ENCODE assay signal across 10 mouse cellular contexts in genomic region chr7:46544195-46544641, GRCm38 (mm10).
DNase-seq lines count a peak whose midpoint lies in the region; ATAC-seq and TF ChIP-seq lines count a peak whose summit lies in the region.
"Had no signal": no experiment of that assay in that cellular context is flagged by ENCODE, and none has a peak within 500 bp of the region (broad histone marks: within the 10 kb centered on the region; RNA-seq: fewer than 3 reads in every experiment).

No protein-coding gene starts in this region.

- no peaks in the 10 kb centered on the region for H3K9me3 ChIP-seq in liver, postnatal 0 days (ENCODE audit: low read length)
- no peaks in the 10 kb centered on the region for H3K9me3 ChIP-seq in liver, embryonic 12.5 days (replicated peaks)
- H3K9me3 ChIP-seq: G1E; liver, embryonic 15.5 days had no signal

- no peak for TF ChIP-seq POLR2A in lung, adult 2 months (IDR thresholded peaks at IDR 0.05; ENCODE audit: borderline replicate concordance, extremely low read depth, low read depth, low read length)

- no peak overlapping the region for H3K9ac ChIP-seq in liver, postnatal 0 days (replicated peaks)
- H3K9ac ChIP-seq in liver, embryonic 12.5 days, result no peak overlapping the region
- H3K9ac ChIP-seq: liver, embryonic 15.5 days had no signal

- H3K4me2 ChIP-seq in liver, postnatal 0 days (ENCODE audit: low read depth, low read length), result no peak overlapping the region
- H3K4me2 ChIP-seq in liver, embryonic 12.5 days, result no peak overlapping the region
- H3K4me2 ChIP-seq: liver, embryonic 15.5 days had no signal

- DNase-seq in liver, postnatal 0 days, result peak; percentile 23
- peak; percentile 61 for DNase-seq in layer of hippocampus, adult 9-11 months
- DNase-seq in right cerebral cortex, adult 18-20 months, result peak; percentile 45
- no peak for DNase-seq in adrenal gland, adult 18-20 months (ENCODE audit: low spot score in 2 of 2)
- DNase-seq in lung, adult 2 months, result no peak
- no peak for DNase-seq in Muller cell, postnatal 12 days (ENCODE audit: inconsistent ontology term)

- H3K27ac ChIP-seq in liver, postnatal 0 days (ENCODE audit: low read depth), result no peak overlapping the region
- H3K27ac ChIP-seq in liver, embryonic 12.5 days, result no peak overlapping the region
- H3K27ac ChIP-seq: liver, embryonic 15.5 days had no signal

- no peaks in the 10 kb centered on the region for H3K27me3 ChIP-seq in liver, postnatal 0 days (ENCODE audit: insufficient read depth, low read length)
- H3K27me3 ChIP-seq in liver, embryonic 12.5 days (replicated peaks), result no peaks in the 10 kb centered on the region
- H3K27me3 ChIP-seq: liver, embryonic 15.5 days had no signal

- H3K4me3 ChIP-seq in liver, postnatal 0 days (ENCODE audit: low read depth, low read length), result no peak overlapping the region
- H3K4me3 ChIP-seq in liver, embryonic 12.5 days, result no peak overlapping the region
- H3K4me3 ChIP-seq in lung, adult 2 months (replicated peaks; ENCODE audit: extremely low read depth, low read depth, low read length), result no peak overlapping the region
- H3K4me3 ChIP-seq: liver, embryonic 15.5 days had no signal

- H3K36me3 ChIP-seq in liver, postnatal 0 days (replicated peaks; ENCODE audit: insufficient read depth, low read length), result no peaks in the 10 kb centered on the region
- no peaks in the 10 kb centered on the region for H3K36me3 ChIP-seq in liver, embryonic 12.5 days
- H3K36me3 ChIP-seq: liver, embryonic 15.5 days had no signal

- no peak for TF ChIP-seq EP300 in liver, postnatal 0 days (IDR thresholded peaks at IDR 0.05; ENCODE audit: low read depth)

- 49% methylated on average over 12 of the region's 12 CpGs for WGBS in liver, postnatal 0 days (ENCODE audit: insufficient replicate concordance)
- 50% methylated on average over 12 of the region's 12 CpGs for WGBS in liver, embryonic 12.5 days (ENCODE audit: insufficient replicate concordance)
- WGBS in lung, adult 2 months, result 74% methylated on average over 12 of the region's 12 CpGs

- ATAC-seq in liver, postnatal 0 days, result no peak
- no peak for ATAC-seq in liver, embryonic 12.5 days
- peak; percentile 73 for ATAC-seq in common myeloid progenitor, adult 5-6 weeks (replicated peaks; ENCODE audit: low read depth, poor library complexity, severe bottlenecking)

- 0 out of 2 replicates have a peak, but pooled peaks cover 4% of the 10 kb centered on the region for H3K4me1 ChIP-seq in liver, postnatal 0 days (ENCODE audit: insufficient read depth)
- peaks cover 31% of the 10 kb centered on the region for H3K4me1 ChIP-seq in liver, embryonic 12.5 days
- H3K4me1 ChIP-seq in lung, adult 2 months (ENCODE audit: control insufficient read depth, insufficient read depth, low read length), result peaks cover 3% of the 10 kb centered on the region; the same call in 1 of the 2 replicates

- no peak for TF ChIP-seq CTCF in liver, postnatal 0 days (IDR thresholded peaks at IDR 0.05; ENCODE audit: low read depth)
- no peak for TF ChIP-seq CTCF in lung, adult 2 months (IDR thresholded peaks at IDR 0.05; ENCODE audit: insufficient read depth, low read length)

Comparison
In these comparisons a context has a peak if more than half of its experiments do, and no peak if none do; other contexts are left out.
1. DNase-seq: peak in liver, postnatal 0 days (single experiment), layer of hippocampus, adult 9-11 months (single experiment) and right cerebral cortex, adult 18-20 months (single experiment); none in adrenal gland, adult 18-20 months (0 of 2), lung, adult 2 months (single experiment) and Muller cell, postnatal 12 days (single experiment).